In genomic region chr7:64192261-64192943, GRCm38 (mm10) we compare ENCODE assay signal across 9 mouse cellular contexts. TPM values are rescaled to one million over a fixed set of nuclear protein-coding genes. Genes with fewer than 3 reads are reported as not detected.
DNase-seq lines count a peak whose midpoint lies in the region; ATAC-seq and TF ChIP-seq lines count a peak whose summit lies in the region.
"Had no signal": no experiment of that assay in that cellular context is flagged by ENCODE, and none has a peak within 500 bp of the region (broad histone marks: within the 10 kb centered on the region; RNA-seq: fewer than 3 reads in every experiment).

No protein-coding gene starts in this region.

- 32% methylated on average over 14 of the region's 14 CpGs for WGBS in intestine, postnatal 0 days

- no peaks in the 10 kb centered on the region for H3K36me3 ChIP-seq in intestine, postnatal 0 days (ENCODE audit: control insufficient read depth, insufficient read depth)

- H3K9ac ChIP-seq in intestine, postnatal 0 days (ENCODE audit: low read depth, low read length): no peak overlapping the region

- no peaks in the 10 kb centered on the region for H3K27me3 ChIP-seq in intestine, postnatal 0 days (replicated peaks; ENCODE audit: control insufficient read depth, insufficient read depth, low read length)

- DNase-seq in cerebellum, postnatal 25 days: peak; percentile 9 to 36
- no peak for DNase-seq in cerebellum, adult 9-11 months
- peak; percentile 38 for DNase-seq in right cerebral cortex, postnatal 4 days
- no peak for DNase-seq in right cerebral cortex, adult 2 months (ENCODE audit: low spot score in 2 of 2)
- peak; percentile 59 for DNase-seq in gastrocnemius, postnatal 25 days
- DNase-seq in c-Kit-positive CD71-positive TER-119-positive erythroid progenitor cells, embryonic 14.5 days (ENCODE audit: low spot score): no peak

- no peak overlapping the region for H3K4me2 ChIP-seq in intestine, postnatal 0 days (replicated peaks; ENCODE audit: low read depth)

- no peaks in the 10 kb centered on the region for H3K4me1 ChIP-seq in intestine, postnatal 0 days (replicated peaks; ENCODE audit: control insufficient read depth, insufficient read depth, low read length)

- H3K9me3 ChIP-seq in intestine, postnatal 0 days (ENCODE audit: control insufficient read depth): no peaks in the 10 kb centered on the region

- peak; percentile 36; the same call in 1 of the 2 replicates for ATAC-seq in intestine, postnatal 0 days
- peak; percentile 27; the same call in 1 of the 2 replicates for ATAC-seq in megakaryocyte, adult 5-6 weeks (ENCODE audit: poor library complexity, severe bottlenecking)

- no peak overlapping the region for H3K27ac ChIP-seq in intestine, postnatal 0 days (ENCODE audit: low read depth, low read length)
- H3K27ac ChIP-seq: macrophage had no signal

- H3K4me3 ChIP-seq in intestine, postnatal 0 days (ENCODE audit: low read depth, low read length): no peak overlapping the region

- TF ChIP-seq CTCF in intestine, postnatal 0 days (IDR thresholded peaks at IDR 0.05; ENCODE audit: low read depth): peak; percentile 36

RNA-seq across cellular contexts. Expression of gene Trpm1, which starts 38.8 kb away (rescaled TPM):
- total RNA-seq in gastrocnemius, postnatal 25 days (2021): under 1 TPM in 1 of 2 experiments, not detected in 1; 0.33 TPM
- not detected in 2 replicates for polyA plus RNA-seq in intestine, postnatal 0 days (2015; fragmentation: Nextera tagmentation; extraction: Ambion mirVana)
- not detected in 2 replicates for total RNA-seq in megakaryocyte, adult 5-6 weeks (2015)
- total RNA-seq in megakaryocyte, adult 5-6 weeks (2017): not detected in 2 replicates
- polyA plus RNA-seq: macrophage had no signal

Comparison
In these comparisons a context has a peak if more than half of its experiments do, and no peak if none do; other contexts are left out.
1. DNase-seq: peak in cerebellum, postnatal 25 days (2 of 2), right cerebral cortex, postnatal 4 days (single experiment) and gastrocnemius, postnatal 25 days (single experiment); none in cerebellum, adult 9-11 months (single experiment), right cerebral cortex, adult 2 months (0 of 2) and c-Kit-positive CD71-positive TER-119-positive erythroid progenitor cells, embryonic 14.5 days (single experiment).